Mouse (Mus musculus) splenic B cell, adult 2 months (primary cell): ENCODE results near the gene Tram1l1.
"Not testable (repeated sequence)": the region's sequence is repeated elsewhere in the genome, so short reads cannot be mapped to it uniquely, and the experiment has no call there.

ENCODE experiments used
- DNase-seq: peaks from one replicate; pipeline ENCODE4 v3.0.0-alpha.2; 2011; ENCODE audit warnings: low read depth, low spot score
- H3K27me3 ChIP-seq: 2 replicates; pipeline ENCODE4 v1.6.1; 2012; ENCODE audit warnings: mild to moderate bottlenecking, low read length, moderate library complexity, mixed read lengths; ENCODE audit not compliant: control insufficient read depth, poor library complexity, insufficient read depth, severe bottlenecking
- H3K36me3 ChIP-seq: 2 replicates; pipeline ENCODE4 v1.6.1; 2012; ENCODE audit warnings: mild to moderate bottlenecking, low read length, moderate library complexity, mixed read lengths; ENCODE audit not compliant: control insufficient read depth, poor library complexity, insufficient read depth, severe bottlenecking

Tram1l1 gene

GRCm38 (mm10) chr3:124320821-124321576, at the start of gene Tram1l1:
TSS of gene Tram1l1 (plus strand) at chr3:124320855.
- no peaks in the 10 kb centered on the region for H3K36me3 ChIP-seq
- no peaks in the 10 kb centered on the region for H3K27me3 ChIP-seq
- DNase-seq: no peak

DNA sequence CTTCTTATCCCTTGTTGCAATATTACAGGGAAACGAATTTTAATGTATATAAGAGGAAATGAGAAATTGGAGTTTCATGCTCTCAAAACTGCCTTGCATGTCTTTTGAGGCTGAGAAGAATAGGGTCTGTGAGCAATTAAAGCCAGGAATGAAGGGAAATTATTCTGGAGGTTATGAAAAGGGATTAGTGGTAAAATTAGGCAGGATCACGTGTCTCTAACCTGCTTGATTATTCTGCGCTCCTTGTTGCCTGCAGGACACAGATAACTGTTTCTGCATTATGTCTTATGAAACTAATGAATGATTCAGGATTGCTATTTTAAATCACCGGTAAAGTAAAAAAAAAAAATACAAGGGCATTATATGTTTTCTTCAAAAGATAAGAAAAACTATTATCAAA, 49.4 kb upstream of the Tram1l1 start:
- H3K36me3 ChIP-seq: no peaks in the 10 kb centered on the region
- no peaks in the 10 kb centered on the region for H3K27me3 ChIP-seq
- DNase-seq: no peak

- DNase-seq: no peak
- Histone ChIP-seq H3K36me3 (no peaks in the 10 kb centered on the region), H3K27me3 (no peaks in the 10 kb centered on the region)
Measured at GRCm38 (mm10) chr3:124271668-124272067, 49.0 kb upstream of the Tram1l1 start.

GRCm38 (mm10) chr3:124272465-124273089, 48.1 kb upstream of the Tram1l1 start:
- Histone ChIP-seq H3K36me3 (no peaks in the 10 kb centered on the region), H3K27me3 (no peaks in the 10 kb centered on the region)
- no peak for DNase-seq

DNA sequence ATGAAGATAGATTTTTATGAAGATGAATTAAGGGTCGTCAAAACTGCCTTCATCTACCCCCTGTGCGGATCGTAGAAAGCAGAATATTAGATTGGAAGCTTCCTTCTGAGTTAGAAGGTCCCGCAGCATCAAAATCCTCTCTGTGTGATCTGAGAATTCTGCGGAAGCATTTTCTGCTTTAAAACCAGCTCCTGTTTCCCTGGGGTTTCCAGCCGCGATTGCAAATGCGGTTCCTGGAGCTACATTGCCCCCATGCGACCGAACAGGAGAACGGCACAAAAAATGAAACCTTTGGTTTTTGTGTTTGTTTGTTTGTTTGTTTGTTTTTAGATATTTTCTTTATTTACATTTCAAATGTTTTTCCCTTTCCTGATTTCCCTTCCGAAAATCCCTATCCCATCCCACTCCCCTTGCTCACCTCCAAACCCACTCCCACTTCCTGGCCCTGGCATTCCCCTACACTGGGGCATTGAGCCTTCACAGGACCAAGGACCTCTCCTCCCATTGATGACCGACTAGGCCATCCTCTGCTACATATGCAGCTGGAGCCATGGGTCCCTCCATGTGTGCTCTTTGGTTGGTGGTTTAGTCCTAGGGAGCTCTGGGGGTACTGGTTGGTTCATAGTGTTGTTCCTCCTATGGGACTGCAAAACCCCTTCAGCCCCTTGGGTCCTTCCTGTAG, 45.6 kb upstream of the Tram1l1 start:
- not testable (repeated sequence) for H3K27me3 ChIP-seq, DNase-seq, H3K36me3 ChIP-seq

GRCm38 (mm10) chr3:124288936-124289335, 31.7 kb upstream of the Tram1l1 start:
- not testable (repeated sequence) for H3K36me3 ChIP-seq, DNase-seq, H3K27me3 ChIP-seq

- DNase-seq: no peak
- H3K27me3 ChIP-seq: no peaks in the 10 kb centered on the region
Measured at GRCm38 (mm10) chr3:124319254-124319653, 1.4 kb upstream of the Tram1l1 start.

GRCm38 (mm10) chr3:124320398-124320797, 257 bp upstream of the Tram1l1 start:
- DNase-seq: no peak
- Histone ChIP-seq H3K27me3 (no peaks in the 10 kb centered on the region), H3K36me3 (no peaks in the 10 kb centered on the region)

More at GRCm38 (mm10) chr3:124319254-124319653, 1.4 kb upstream of the Tram1l1 start:
- H3K36me3 ChIP-seq: no peaks in the 10 kb centered on the region

GRCm38 (mm10) chr3:124346445-124346844, 25.8 kb downstream of the Tram1l1 start:
- Histone ChIP-seq H3K36me3 (no peaks in the 10 kb centered on the region), H3K27me3 (no peaks in the 10 kb centered on the region)
- DNase-seq: no peak

DNA sequence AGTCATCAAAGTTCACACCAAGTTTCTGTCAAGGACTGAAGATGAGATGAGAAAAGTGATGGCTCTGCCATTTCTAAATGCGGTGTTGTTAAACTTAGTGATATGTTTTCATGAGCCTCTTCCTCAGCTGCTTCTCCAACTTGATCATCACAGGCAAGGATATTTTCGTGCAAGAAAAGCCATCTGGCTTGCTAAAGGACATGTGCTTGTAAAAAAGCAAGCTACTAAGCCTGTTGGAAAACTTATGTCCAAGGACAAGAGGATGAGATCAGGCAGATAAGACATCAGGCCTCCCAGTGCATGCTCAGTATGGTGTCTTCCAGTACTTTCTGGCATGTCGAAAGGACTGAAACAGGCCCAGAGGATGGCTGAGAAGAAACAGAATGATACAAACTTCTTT, 36.9 kb downstream of the Tram1l1 start:
- no peaks in the 10 kb centered on the region for H3K36me3 ChIP-seq
- DNase-seq: no peak

GRCm38 (mm10) chr3:124372031-124372430, 51.4 kb downstream of the Tram1l1 start:
- Histone ChIP-seq H3K36me3 (no peaks in the 10 kb centered on the region), H3K27me3 (no peaks in the 10 kb centered on the region)
- no peak for DNase-seq

More for the DNA sequence above, 36.9 kb downstream of the Tram1l1 start:
- no peaks in the 10 kb centered on the region for H3K27me3 ChIP-seq
